Mouse (Mus musculus) cerebellum, postnatal 36 days (tissue): Measurements from ENCODE around the gene Nop9.

Experiments used
- DNase-seq, 2 experiments: peaks; one replicate each; pipeline ENCODE4 v3.0.0; 2021 to 2022; ENCODE audit warnings: mixed read lengths in 2 of 2

Gene Nop9

DNA sequence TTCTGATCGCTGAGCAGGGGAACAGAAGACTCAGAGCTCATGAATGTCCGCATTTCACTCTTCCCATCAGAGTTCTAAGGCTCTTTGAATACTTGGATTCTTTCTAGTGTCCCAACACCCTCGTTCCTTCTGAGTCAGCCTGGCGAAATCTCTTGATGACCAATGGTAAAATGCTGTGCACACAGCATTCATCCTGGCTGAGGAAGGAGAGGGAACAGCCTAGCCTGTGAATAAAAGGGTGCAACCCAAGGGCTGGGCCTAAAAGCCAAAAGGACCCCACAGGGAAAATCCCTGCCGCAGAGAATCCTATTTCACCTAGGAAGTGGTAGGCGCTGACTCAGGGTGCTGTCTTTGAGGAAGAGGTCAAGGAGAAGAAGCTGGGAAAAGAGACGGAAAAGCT, 15.4 kb upstream of the Nop9 start:
- DNase-seq: no peak

- no peak for DNase-seq
These were observed 14.9 kb upstream of the Nop9 start for GRCm38 (mm10) chr14:55730531-55731032.

- DNase-seq: no peak
These were observed 11.6 kb upstream of the Nop9 start for GRCm38 (mm10) chr14:55733889-55734288.

GRCm38 (mm10) chr14:55734869-55735268, 10.6 kb upstream of the Nop9 start:
- no peak for DNase-seq

GRCm38 (mm10) chr14:55735334-55735733, 10.2 kb upstream of the Nop9 start:
- DNase-seq: no peak

DNA sequence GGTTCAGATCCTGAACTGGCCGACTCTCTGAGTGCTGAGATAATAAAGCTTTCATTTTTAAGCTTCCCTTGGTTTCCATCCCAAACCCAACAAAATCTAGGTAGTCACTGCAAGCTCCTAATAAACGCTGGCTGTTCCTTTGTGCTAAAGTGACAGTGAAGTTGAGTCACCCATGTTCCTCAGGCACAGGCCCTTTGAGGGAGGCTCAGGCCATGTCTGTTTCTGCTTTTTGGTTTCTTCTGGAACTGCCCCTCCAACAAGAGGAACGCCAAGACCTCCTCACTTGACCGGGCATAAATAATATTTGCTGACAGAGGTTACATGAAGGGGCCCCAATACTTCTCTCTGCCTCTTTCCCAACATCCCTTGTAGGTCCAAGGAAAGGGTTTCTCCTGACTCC, 9.7 kb upstream of the Nop9 start:
- DNase-seq: no peak

GRCm38 (mm10) chr14:55737086-55737687, 8.3 kb upstream of the Nop9 start:
- no peak for DNase-seq

GRCm38 (mm10) chr14:55743711-55744110, 1.8 kb upstream of the Nop9 start:
- DNase-seq: peak; percentile 84 to 85

DNA sequence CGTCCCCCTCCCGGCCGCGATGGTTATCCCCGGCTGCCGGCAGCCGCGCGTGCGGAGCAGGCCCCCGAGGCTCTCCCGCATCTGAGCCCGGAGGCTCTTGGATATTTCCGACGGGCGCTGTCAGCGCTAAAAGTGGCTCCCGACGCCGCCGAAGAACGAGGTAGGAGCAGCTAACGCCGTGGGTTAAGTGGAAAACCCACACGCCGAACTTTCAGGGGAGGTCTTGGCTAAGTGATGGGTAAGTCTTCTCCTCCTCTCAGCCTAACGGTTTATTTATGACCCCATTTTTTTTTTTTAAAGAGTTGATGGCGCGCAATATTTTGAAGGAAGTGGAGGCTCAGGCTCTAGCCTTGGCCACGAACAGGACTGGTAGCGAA, 356 bp downstream of the Nop9 start:
- no peak for DNase-seq

- no peak for DNase-seq
These were observed 1.8 kb downstream of the Nop9 start for GRCm38 (mm10) chr14:55747051-55747847.

DNA sequence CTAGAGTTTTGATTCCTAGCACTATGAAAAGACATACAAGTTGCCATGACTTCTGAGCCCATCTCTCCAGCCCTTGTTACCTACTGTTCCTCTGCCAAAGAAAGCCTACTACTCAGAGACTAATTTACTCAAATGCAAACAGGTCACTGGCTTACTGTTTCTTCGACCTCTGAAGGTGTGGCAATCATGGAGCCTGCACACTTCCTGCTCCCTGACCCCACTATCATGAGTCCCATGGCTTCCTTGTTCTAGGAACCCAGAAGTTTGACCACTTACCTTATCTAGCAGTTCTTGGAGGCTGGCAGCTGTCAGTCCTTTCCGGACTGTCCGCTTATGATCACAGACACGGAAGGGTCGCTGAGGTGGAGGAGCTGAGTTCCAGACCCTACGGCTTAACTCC, 12.1 kb downstream of the Nop9 start:
- DNase-seq: no peak

DNA sequence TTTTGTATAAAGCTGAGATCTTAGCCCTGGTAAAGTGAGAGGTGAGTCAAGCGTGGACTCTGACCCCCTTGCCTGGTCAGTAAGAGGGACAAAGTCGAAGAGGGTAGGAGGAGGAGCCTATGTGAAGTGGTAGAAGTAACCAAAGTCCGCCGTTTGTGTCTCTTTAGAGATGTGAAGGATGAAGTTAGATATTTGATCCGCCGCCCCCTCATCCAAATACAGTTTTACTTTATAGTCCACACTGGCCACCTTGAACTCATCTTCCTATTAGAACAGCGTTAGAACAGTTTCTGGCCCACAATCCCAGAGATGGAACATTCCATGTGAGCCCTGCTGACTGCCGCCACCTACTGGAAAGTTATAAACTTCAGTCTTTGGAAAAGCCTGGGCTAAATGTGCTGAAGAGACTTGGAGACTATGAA, 12.9 kb downstream of the Nop9 start, which contains the start of gene Cideb:
Gene Cideb, minus strand, starts transcription at position 96 of the 422 bp plus-strand sequence.
- no peak for DNase-seq

DNA sequence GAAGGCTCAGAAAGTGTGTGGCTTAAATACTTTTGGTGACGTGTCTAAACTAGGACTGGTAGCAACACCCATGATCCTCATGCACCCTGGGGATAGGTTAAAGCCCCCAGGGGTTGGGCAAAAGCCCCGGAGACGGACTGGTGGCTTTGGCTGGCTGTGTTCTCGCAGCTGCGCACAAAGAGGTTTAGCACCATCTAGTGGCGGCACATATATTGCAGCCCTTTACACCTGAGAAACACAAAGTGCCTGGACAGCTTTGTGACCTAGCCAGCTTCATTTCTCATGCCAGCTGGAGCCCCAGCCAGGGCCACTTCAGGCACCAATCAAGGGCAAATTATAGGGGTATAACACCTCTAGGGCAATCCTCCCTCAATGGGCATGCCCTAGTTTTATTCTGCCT, 14.7 kb downstream of the Nop9 start:
- DNase-seq: peak; percentile 85 to 91

DNA sequence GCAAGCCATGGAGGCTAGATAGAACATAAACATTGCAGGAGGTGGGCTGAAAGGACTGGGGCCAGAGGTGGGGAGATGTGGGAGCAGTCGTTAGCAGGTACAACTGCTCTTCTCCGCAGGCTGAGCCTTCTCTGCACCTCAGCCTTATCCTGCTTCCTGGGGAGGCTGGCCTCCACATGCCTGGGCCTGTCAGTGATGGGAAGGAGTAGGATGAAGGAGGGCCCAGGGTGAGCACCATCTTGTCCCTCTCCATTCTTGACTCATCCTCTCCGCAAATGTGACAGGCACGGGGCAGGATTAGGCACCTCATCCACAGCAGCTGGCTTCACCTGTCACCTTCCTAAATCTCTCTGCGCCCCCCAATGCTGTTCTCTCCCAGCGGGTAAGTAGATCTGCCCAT, 15.7 kb downstream of the Nop9 start, which contains the start of gene Ltb4r2:
Gene Ltb4r2, plus strand, starts transcription at position 266 of the 400 bp plus-strand sequence.
- no peak for DNase-seq

DNA sequence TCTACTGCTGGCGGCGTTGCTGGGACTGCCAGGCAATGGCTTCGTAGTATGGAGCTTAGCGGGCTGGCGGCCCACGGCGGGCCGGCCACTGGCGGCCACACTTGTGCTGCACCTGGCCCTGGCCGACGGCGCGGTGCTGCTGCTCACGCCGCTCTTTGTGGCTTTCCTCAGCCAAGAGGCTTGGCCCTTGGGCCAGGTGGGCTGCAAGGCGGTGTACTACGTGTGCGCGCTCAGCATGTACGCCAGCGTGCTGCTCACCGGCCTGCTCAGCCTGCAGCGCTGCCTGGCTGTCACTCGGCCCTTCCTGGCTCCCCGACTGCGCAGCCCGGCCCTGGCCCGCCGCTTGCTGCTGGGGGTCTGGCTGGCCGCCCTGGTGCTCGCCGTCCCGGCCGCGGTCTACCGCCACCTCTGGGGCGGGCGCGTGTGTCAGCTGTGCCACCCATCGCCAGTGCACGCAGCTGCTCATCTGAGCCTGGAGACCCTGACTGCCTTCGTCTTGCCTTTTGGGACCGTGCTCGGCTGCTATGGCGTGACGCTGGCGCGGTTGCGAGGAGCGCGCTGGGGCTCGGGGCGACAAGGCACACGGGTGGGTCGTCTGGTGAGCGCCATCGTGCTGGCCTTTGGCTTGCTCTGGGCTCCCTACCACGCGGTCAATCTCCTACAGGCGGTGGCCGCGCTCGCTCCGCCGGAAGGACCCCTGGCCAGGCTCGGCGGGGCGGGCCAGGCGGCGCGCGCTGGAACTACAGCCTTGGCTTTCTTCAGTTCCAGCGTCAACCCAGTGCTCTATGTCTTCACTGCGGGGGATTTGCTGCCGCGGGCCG, 16.7 kb downstream of the Nop9 start:
- DNase-seq: peak; percentile 30 to 42

- no peak for DNase-seq
These were observed 17.7 kb downstream of the Nop9 start for GRCm38 (mm10) chr14:55763166-55763565.

DNA sequence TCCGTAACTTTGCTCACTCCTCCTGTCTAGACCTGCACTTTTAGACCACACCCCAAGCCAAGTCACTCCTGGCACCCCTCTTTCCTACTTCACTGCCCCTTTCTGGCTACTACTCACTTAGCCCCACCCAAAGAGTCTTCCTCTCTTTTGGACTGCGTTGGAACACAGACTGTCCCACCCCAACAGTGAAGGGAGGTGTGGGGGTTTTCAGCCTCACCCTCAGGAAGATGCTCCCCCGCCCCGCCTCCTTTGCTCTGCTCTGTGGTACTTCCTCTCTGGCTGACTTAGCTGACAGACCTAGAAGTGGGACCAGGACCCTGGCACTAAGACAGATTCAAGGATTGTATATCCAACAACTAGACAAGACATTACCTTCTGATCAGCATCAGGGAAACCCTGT, 20.2 kb downstream of the Nop9 start, which contains the start of gene Ltb4r1:
Gene Ltb4r1, plus strand, starts transcription at position 267 of the 400 bp plus-strand sequence.
- DNase-seq: no peak

DNA sequence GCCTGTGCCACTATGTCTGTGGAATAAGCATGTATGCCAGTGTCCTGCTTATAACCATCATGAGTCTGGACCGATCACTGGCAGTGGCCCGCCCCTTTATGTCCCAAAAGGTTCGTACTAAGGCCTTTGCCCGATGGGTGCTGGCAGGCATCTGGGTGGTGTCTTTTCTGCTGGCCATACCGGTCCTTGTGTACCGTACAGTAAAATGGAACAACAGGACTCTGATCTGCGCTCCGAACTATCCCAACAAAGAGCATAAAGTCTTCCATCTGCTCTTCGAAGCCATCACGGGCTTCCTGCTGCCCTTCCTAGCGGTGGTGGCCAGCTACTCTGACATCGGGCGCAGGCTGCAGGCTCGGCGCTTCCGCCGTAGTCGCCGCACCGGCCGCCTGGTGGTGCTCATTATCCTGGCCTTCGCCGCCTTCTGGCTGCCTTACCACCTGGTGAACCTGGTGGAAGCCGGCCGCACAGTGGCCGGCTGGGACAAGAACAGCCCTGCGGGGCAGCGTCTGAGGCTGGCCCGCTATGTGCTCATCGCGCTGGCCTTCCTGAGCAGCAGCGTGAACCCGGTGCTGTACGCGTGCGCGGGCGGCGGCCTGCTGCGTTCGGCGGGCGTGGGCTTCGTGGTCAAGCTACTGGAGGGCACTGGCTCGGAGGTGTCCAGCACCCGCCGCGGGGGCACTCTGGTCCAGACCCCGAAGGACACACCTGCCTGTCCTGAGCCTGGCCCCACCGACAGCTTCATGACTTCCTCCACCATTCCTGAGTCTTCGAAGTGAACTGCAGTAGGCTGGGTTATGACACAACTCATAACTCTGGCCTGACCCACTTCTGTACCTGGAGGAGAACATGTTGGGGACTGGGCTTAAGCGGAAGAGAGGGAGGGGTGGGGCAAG, 22.3 kb downstream of the Nop9 start:
- peak; percentile 73 to 80 for DNase-seq

DNA sequence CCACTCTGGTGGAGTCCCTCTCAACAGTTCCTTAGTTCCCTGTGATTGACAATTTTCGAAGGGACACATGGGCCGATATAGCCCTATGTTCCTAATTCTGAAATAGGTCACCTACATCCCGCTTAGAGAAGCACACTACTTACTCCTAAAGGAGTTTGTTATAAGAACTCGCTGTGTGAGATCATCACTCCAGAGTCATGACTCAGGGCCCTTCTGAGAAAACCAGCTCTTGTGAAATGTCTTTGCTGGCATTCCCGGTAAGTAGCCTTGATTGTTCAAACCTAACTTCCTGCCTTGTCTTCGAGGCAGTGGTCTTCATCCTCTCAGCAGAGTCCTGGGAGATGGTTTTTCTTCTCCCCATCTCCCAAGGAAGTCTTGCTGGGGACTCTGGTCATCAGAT, 23.1 kb downstream of the Nop9 start:
- no peak for DNase-seq

DNA sequence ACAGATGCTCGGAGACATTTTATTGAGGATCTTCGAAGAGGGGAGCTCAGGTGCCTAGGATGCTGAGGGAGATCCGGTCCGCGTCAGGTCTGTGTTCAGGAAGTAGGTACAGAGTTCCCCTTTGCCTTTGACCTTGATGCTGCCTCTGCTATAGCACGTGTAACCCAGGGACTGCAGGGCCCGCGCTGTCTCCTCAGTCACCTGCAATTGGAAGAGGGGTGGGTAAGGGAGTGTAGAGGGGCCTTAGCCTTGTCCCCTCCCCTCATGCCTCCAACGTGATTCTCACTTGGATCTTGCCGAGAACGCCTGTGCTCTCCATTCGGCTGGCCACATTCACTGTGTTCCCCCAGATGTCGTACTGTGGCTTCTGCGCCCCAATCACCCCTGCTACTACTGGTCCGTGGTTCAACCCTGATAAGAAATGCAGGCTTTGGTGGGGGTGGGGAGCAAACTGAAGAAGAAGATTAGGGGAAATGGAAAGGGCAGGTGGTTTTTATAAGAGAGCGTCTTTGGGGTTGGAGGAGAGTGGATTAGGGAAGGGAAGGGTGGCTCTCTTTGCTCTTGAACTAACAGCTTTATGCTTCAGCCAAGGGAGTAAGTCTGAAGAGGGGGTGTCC, 23.7 kb downstream of the Nop9 start:
- no peak for DNase-seq

DNA sequence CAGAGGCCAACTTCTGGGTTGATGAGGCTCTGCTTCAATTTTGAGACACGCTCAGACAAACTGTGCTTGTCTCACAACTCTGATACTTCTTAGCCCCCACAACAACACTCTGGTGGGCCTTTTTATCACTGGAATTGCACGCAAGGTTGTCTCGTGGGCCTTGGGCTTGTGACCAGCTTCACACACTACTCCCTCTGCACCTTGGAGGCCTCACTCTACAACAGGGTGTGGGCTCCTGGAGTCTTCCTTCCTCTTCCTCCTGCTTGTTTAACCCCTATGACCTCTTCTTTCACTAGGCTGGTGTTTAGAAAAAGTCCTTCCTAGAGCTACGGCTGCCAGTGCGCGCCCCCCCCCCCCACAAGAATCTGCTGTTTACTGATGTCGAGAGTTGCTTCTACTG, 31.2 kb downstream of the Nop9 start:
- no peak for DNase-seq

DNA sequence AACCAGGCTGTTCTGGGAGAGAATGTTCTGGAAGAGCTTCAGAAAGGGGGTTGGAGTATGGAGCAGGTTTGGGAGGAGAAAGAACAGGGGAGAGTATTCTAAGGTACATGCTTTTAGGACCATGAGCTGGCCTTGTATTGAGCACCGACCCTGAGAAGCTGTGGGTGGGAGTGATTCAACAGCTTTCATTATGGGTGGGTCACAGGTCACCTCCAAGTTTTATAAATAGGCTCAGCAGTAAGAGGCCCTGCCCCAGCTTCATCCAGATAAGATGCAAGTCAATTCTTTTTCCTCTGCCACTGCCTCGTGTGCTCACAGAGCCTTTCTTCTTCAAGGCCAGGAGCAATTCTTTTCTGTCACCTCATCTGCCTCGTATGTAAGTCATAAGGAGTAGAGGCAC, 31.7 kb downstream of the Nop9 start:
- DNase-seq: no peak
